Mouse (Mus musculus): ENCODE results near the gene Ccdc34.

The Ccdc34 gene

GRCm38 (mm10) chr2:110017616-110018505 lies at the start of gene Ccdc34:
Gene Ccdc34 (plus strand): TSS chr2:110017817.
- peak; percentile 93 for DNase-seq

- no peak for DNase-seq
Measured at GRCm38 (mm10) chr2:109969381-109969780, 48.2 kb upstream of the Ccdc34 start.

DNA sequence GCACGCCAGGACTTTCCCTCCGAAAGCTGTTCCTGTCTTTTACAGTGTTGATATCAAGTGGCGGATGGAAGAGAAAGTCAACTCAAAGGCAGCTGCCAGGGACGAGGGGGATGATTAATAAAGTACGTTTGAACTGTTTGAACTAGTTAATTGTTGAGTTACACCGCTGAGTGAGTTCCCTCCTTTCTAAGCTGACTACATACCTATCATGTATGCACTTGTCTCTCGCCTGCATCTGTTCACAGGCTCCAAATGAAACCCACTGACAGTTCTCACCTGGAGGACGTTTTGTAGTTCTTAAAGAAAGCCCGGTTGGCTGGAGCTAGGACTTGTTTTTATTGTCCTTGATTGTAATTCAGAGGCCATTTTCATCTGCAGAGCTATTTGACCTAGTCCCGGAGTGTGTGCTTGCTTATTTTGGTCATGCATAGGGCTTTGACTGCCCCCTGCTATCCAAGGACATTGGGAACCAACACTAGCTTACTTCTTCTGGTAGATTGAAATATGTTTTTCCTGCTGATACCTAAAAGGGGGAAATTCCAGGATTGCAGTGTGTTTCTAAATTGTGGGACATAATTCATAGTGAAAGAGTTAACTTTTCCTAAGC lies 47.6 kb upstream of the Ccdc34 start:
- no peak for DNase-seq

DNA sequence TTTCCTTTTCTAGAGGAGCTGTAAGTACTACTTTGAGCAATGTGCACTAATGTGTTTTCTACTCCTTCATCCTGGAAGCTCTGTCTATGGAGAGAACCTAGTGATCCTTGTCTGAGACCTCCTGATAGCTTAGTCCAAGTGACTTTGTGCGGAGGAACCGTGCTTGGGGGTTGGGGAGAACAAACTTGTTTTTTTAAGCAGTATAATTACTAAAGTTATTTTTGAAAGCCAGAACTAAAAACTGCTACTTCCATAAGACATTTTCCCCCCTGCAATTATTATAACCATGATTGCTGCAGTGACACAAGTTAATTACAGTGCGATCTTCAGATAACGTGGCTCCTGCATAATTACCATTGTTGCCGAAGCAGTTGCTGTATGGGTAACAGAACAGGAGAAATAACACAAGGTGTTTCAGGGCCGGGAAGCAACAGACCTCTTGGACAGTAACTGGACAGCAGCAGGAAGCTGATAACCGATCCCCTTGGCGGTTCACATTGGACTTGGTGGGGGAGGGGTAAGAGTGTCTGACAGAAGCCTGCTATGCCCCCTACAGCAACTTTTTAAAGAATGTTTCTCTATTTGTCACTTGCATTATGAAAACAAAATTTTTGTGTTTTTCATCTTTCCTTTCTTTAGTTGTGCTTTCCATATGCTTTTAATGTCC lies 46.7 kb upstream of the Ccdc34 start:
- DNase-seq, result no peak

GRCm38 (mm10) chr2:109972310-109972709 lies 45.3 kb upstream of the Ccdc34 start:
- DNase-seq, result no peak

GRCm38 (mm10) chr2:109972922-109973321 lies 44.7 kb upstream of the Ccdc34 start:
- no peak for DNase-seq

DNA sequence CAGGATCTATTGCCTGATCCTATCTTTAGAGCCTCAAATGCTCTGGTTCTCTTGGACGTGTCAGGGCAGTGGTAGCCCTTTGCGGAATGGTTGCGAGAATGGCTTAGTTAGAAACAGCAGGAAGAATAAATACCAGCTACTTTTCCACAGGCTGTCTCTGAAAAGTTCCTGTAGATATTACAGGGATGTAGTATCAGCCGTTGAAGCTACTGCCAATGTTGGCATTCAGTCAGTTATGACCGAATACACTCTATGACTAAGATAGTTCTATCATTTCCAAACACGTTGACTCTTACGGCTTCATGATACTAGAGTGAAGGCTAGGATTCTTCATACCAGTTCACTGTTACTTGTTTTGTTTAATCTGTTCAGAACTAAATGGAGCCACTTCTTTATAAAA lies 42.8 kb upstream of the Ccdc34 start:
- no peak for DNase-seq

DNA sequence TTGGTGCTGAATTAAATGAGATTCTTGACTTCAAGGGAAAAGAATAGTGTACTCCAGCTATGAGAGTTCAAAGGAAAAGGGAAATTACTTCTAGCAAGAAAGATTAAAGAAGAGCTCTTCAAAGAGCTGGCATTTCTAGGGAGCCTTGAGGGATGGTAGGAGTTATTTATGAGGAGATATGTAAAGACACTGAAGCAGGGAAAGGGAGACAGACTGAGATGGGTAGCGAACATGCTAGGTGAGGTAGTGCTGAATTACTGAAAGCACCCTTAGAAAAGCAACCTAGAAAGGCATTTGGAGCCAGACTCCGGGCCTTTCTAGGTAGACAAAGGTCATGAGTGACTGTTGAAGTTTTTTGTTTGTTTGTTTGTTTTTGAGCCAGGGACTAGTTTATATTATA lies 41.4 kb upstream of the Ccdc34 start:
- DNase-seq, result no peak

GRCm38 (mm10) chr2:109977322-109977721 lies 40.3 kb upstream of the Ccdc34 start:
- no peak for DNase-seq

DNA sequence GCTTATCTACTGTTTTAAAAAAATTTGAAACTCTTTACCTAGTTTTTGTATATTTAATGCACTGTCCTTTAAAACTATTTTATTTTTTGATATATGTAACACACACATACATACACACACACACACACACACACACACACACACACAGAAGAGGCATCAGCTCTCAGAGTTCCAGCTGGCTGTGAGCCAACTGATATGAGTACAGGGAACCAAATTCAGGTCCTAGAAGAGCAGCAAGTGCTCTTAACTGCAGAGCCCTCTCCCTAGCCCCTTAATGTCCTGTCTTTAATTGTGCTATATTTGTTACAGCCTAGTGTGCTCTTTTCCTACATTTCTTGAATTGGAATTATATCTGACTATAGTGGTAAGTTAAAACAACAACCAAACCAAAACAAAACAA lies 38.4 kb upstream of the Ccdc34 start:
- no peak for DNase-seq

- no peak for DNase-seq
Measured at GRCm38 (mm10) chr2:109983435-109983834, 34.2 kb upstream of the Ccdc34 start.

DNA sequence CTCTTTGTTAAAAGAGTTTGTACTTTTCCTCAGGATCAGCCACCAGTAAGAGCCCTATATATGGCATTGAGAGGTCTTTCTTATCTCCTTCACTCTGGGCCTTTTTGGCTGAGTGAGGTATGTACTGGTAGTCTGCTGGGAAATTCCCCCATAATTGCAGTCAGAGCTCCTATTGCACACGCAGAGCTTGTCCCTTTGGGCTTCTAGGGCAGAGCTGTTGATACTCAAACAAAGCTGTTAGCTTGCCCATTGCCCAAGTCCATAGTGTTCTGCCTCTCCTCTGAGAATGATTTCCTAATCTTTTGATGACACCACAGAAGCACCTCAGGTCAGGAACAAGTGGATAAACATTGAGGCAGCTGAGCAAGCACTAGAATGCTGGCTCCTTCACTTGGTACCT lies 32.7 kb upstream of the Ccdc34 start:
- no peak for DNase-seq

GRCm38 (mm10) chr2:109985560-109985959 lies 32.1 kb upstream of the Ccdc34 start:
- DNase-seq, result no peak

- DNase-seq, result no peak
Measured at GRCm38 (mm10) chr2:109986036-109986785, 31.4 kb upstream of the Ccdc34 start.

GRCm38 (mm10) chr2:109987946-109988345 lies 29.7 kb upstream of the Ccdc34 start:
- no peak for DNase-seq

DNA sequence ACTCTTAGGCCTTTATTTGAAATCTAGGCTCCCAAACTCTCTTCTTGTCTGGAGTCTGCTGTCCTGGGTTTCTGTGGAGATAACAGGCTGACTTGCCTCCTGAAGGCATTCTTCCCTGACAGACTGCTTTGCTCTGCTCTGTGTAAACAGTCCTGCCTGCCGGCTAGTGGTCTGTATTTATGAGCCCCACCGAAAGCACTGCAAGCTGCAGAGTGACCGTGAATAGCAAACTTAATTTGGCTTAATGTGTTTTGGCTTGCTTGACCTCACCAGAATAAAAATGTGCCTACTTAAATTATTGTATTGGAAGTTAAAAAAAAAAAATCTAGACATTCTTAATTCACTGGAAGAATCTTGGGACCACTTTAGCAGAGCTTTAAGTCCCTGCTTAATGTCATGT lies 28.4 kb upstream of the Ccdc34 start:
- DNase-seq, result no peak

GRCm38 (mm10) chr2:109989679-109990473 lies 27.7 kb upstream of the Ccdc34 start:
- no peak for DNase-seq

GRCm38 (mm10) chr2:109991754-109992153 lies 25.9 kb upstream of the Ccdc34 start:
- DNase-seq, result no peak

GRCm38 (mm10) chr2:109992448-109993073 lies 25.1 kb upstream of the Ccdc34 start:
- DNase-seq, result no peak

- DNase-seq, result no peak
Measured at GRCm38 (mm10) chr2:109993404-109993803, 24.2 kb upstream of the Ccdc34 start.

GRCm38 (mm10) chr2:109995061-109995460 lies 22.6 kb upstream of the Ccdc34 start:
- no peak for DNase-seq

GRCm38 (mm10) chr2:109996411-109996810 lies 21.2 kb upstream of the Ccdc34 start:
- DNase-seq, result no peak
